Mouse (Mus musculus) liver, postnatal 0 days (tissue): ENCODE results near the gene Kif23. TPM values are rescaled to one million over a fixed set of nuclear protein-coding genes. Genes with fewer than 3 reads are reported as not detected.

Experiments
- ATAC-seq: fragments of 200-750 bp; cut with Nextera tagmentation; 2 replicates; pipeline ENCODE4 v1.8.0; 2017; ENCODE audit warnings: mild to moderate bottlenecking, moderate library complexity
- DNase-seq: peaks from one replicate; pipeline ENCODE4 v3.0.0-alpha.2; 2016
- H3K27ac ChIP-seq: fragments of 300-500 bp; sonication (generic); 2 replicates; pipeline ENCODE4 v1.5.1; 2014; ENCODE audit warnings: antibody characterized with exemption, moderate library complexity, mild to moderate bottlenecking, low read depth
- H3K27me3 ChIP-seq: fragments of 300-500 bp; sonication (generic); 2 replicates; pipeline ENCODE4 v1.6.1; 2014; ENCODE audit warnings: low read length, control low read depth, mixed read lengths; ENCODE audit not compliant: insufficient read depth
- H3K36me3 ChIP-seq: fragments of 300-500 bp; sonication (generic); replicated peaks from 2 replicates; pipeline ENCODE4 v1.6.1; 2014; ENCODE audit warnings: mild to moderate bottlenecking, control low read depth, low read length, moderate library complexity, mixed read lengths; ENCODE audit not compliant: insufficient read depth
- H3K4me1 ChIP-seq: fragments of 300-500 bp; sonication (generic); 2 replicates; pipeline ENCODE4 v1.6.1; 2014; ENCODE audit warnings: antibody characterized with exemption, mild to moderate bottlenecking, control low read depth; ENCODE audit not compliant: insufficient read depth
- H3K4me2 ChIP-seq: fragments of 300-500 bp; sonication (generic); 2 replicates; pipeline ENCODE4 v1.6.1; 2014; ENCODE audit warnings: low read depth, mild to moderate bottlenecking, low read length, moderate library complexity, mixed read lengths
- H3K4me3 ChIP-seq: fragments of 300-500 bp; sonication (generic); 2 replicates; pipeline ENCODE4 v1.5.1; 2014; ENCODE audit warnings: low read depth, low read length
- H3K9ac ChIP-seq: fragments of 300-500 bp; sonication (generic); replicated peaks from 2 replicates; pipeline ENCODE4 v1.6.1; 2014; ENCODE audit warnings: mild to moderate bottlenecking, moderate library complexity
- H3K9me3 ChIP-seq: fragments of 300-500 bp; sonication (generic); 2 replicates; pipeline ENCODE4 v1.6.1; 2016; ENCODE audit warnings: mild to moderate bottlenecking, control low read depth, low read length, mixed read lengths
- CTCF ChIP-seq: sonication (generic); IDR thresholded peaks from 2 replicates; pipeline ENCODE4 v1.5.1; 2016; ENCODE audit warnings: antibody characterized with exemption, low read depth
- EP300 ChIP-seq: IDR thresholded peaks from 2 replicates; pipeline ENCODE4 v1.6.1; 2016; ENCODE audit warnings: antibody characterized with exemption, low read depth, mild to moderate bottlenecking
- WGBS: fragments of 180-500 bp; shearing (Covaris S2); extraction: QIAGEN DNeasy Blood & Tissue Kit; methylation state at CpG from one replicate; pipeline ENCODE4 v1.1.7; 2014; ENCODE audit not compliant: insufficient replicate concordance; 5-methylcytosine and 5-hydroxymethylcytosine counted together
- polyA plus RNA-seq: library from polyadenylated mRNA; unstranded; fragments of >200 nt; fragmentation: Nextera tagmentation; extraction: Ambion mirVana; gene quantifications from 2 replicates; pipeline ENCODE4 v1.2.1, GENCODE M21; 2015

Kif23 gene
- polyA plus RNA-seq, 1 experiment from 2014 or later = 28.8 TPM

- Histone ChIP-seq H3K9me3 (no peaks in the 10 kb centered on the region), H3K4me1 (peaks cover 7% of the 10 kb centered on the region; the same call in 1 of the 2 replicates), H3K4me2 (no peak overlapping the region), H3K27ac (no peak overlapping the region), H3K9ac (no peak overlapping the region), H3K27me3 (peaks cover 4% of the 10 kb centered on the region; the same call in 1 of the 2 replicates), H3K36me3 (no peaks in the 10 kb centered on the region), H3K4me3 (no peak overlapping the region)
- DNase-seq (no peak), ATAC-seq (no peak)
- WGBS = 49% methylated on average over 7 of the region's 7 CpGs
- TF ChIP-seq EP300 = no peak
- no peak for TF ChIP-seq CTCF
Measured at GRCm38 (mm10) chr9:61904201-61904600, 42.4 kb downstream of the Kif23 start.

- peaks cover 10% of the 10 kb centered on the region; the same call in 1 of the 2 replicates for H3K27me3 ChIP-seq
- no peaks in the 10 kb centered on the region for H3K9me3 ChIP-seq
- WGBS = 61% methylated on average over 9 of the region's 9 CpGs
- no peak overlapping the region for H3K9ac ChIP-seq
- H3K4me1 ChIP-seq = peaks cover 7% of the 10 kb centered on the region; the same call in 1 of the 2 replicates
- no peak overlapping the region for H3K4me3 ChIP-seq
- no peaks in the 10 kb centered on the region for H3K36me3 ChIP-seq
- H3K4me2 ChIP-seq = no peak overlapping the region
- ATAC-seq (no peak), DNase-seq (no peak)
- no peak overlapping the region for H3K27ac ChIP-seq
- TF ChIP-seq CTCF (no peak), EP300 (no peak)
Measured at GRCm38 (mm10) chr9:61902445-61902844, 44.1 kb downstream of the Kif23 start.

- no peak overlapping the region for H3K4me2 ChIP-seq
- peaks cover 10% of the 10 kb centered on the region; the same call in 1 of the 2 replicates for H3K27me3 ChIP-seq
- H3K27ac ChIP-seq = no peak overlapping the region
- H3K36me3 ChIP-seq = no peaks in the 10 kb centered on the region
- WGBS = 59% methylated on average over 4 of the region's 4 CpGs
- no peaks in the 10 kb centered on the region for H3K9me3 ChIP-seq
- H3K9ac ChIP-seq = no peak overlapping the region
- DNase-seq (no peak), ATAC-seq (no peak)
- H3K4me3 ChIP-seq = no peak overlapping the region
- TF ChIP-seq EP300 (no peak), CTCF (no peak)
- H3K4me1 ChIP-seq = 0 out of 2 replicates have a peak, but pooled peaks cover 7% of the 10 kb centered on the region
Measured at GRCm38 (mm10) chr9:61901574-61901973, 45.0 kb downstream of the Kif23 start.

GRCm38 (mm10) chr9:61899804-61900203 is 46.8 kb downstream of the Kif23 start:
- WGBS = 7% methylated on average over 16 of the region's 16 CpGs
- DNase-seq = peak; percentile 84
- H3K4me2 ChIP-seq = no peak overlapping the region

GRCm38 (mm10) chr9:61898401-61898800 is 48.2 kb downstream of the Kif23 start:
- 4% methylated on average over 8 of the region's 8 CpGs for WGBS
- no peaks in the 10 kb centered on the region for H3K9me3 ChIP-seq
- ATAC-seq (peak; percentile 49; the same call in 1 of the 2 replicates), DNase-seq (peak; percentile 87)
- peaks cover 10% of the 10 kb centered on the region; the same call in 1 of the 2 replicates for H3K27me3 ChIP-seq
- H3K36me3 ChIP-seq = no peaks in the 10 kb centered on the region
- no peak overlapping the region for H3K27ac ChIP-seq
- no peak overlapping the region for H3K4me2 ChIP-seq
- no peaks in the 10 kb centered on the region for H3K4me1 ChIP-seq
- no peak overlapping the region for H3K9ac ChIP-seq
- no peak overlapping the region for H3K4me3 ChIP-seq
- peak; percentile 88 for TF ChIP-seq CTCF
- TF ChIP-seq EP300 = no peak

More at GRCm38 (mm10) chr9:61899804-61900203, 46.8 kb downstream of the Kif23 start:
- Histone ChIP-seq H3K36me3 (no peaks in the 10 kb centered on the region), H3K4me1 (0 out of 2 replicates have a peak, but pooled peaks cover 7% of the 10 kb centered on the region), H3K4me3 (no peak overlapping the region), H3K27ac (no peak overlapping the region), H3K9me3 (no peaks in the 10 kb centered on the region), H3K27me3 (peaks cover 10% of the 10 kb centered on the region; the same call in 1 of the 2 replicates), H3K9ac (no peak overlapping the region)
- ATAC-seq = no peak
- TF ChIP-seq EP300 (no peak), CTCF (peak; percentile 86)

GRCm38 (mm10) chr9:61895014-61895413 is 51.6 kb downstream of the Kif23 start:
- Histone ChIP-seq H3K4me1 (no peaks in the 10 kb centered on the region), H3K9ac (no peak overlapping the region), H3K9me3 (no peaks in the 10 kb centered on the region), H3K27ac (no peak overlapping the region), H3K4me2 (no peak overlapping the region), H3K4me3 (no peak overlapping the region), H3K27me3 (peaks cover 10% of the 10 kb centered on the region; the same call in 1 of the 2 replicates), H3K36me3 (no peaks in the 10 kb centered on the region)
- DNase-seq (no peak), ATAC-seq (no peak)
- TF ChIP-seq CTCF = no peak
- TF ChIP-seq EP300 = no peak
- 54% methylated on average over 8 of the region's 8 CpGs for WGBS
